Mouse (Mus musculus): ENCODE data around the gene Adipoq. TPM values are rescaled to one million over a fixed set of nuclear protein-coding genes. Genes with fewer than 3 reads are reported as not detected.
A peak's percentile ranks its signal among the peaks of the same experiment; 100 is the strongest.
"Not testable (repeated sequence)": the region's sequence is repeated elsewhere in the genome, so short reads cannot be mapped to it uniquely, and the experiment has no call there.

The Adipoq gene
- polyA plus RNA-seq, 1 experiment from 2014 or later: not detected

DNA sequence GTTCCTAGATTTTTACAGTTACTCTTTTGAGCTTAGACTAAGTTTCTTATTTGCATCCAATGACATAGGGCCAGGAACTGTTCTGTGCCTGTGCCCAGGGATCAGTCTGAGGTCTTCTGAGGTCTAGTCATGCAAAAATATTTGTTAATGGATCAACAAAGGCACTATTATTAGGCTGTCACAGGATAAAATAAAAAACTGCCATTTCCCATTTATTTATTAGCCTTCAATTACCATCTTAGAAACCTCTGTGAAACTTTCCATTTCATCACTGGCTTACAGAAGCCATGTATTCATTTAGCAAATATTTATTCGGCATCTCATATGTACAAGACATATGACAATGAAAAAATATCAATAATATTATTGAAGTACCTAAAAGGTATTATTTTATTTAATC lies 20.3 kb downstream of the Adipoq start:
- Histone ChIP-seq H3K36me3 (no peaks in the 10 kb centered on the region), H3K9me3 (replicated peaks) (no peaks in the 10 kb centered on the region), H3K9ac (no peak overlapping the region), H3K27ac (peak overlapping the region; percentile 60; the same call in 1 of the 2 replicates), H3K4me2 (no peak overlapping the region), H3K4me1 (replicated peaks) (no peaks in the 10 kb centered on the region; the same call in 1 of the 2 replicates), H3K4me3 (no peak overlapping the region), H3K27me3 (no peaks in the 10 kb centered on the region)
- no peak for ATAC-seq (replicated peaks; ENCODE audit: insufficient number of reproducible peaks, insufficient read depth, low FRiP score, low read depth)
- 84% methylated on average over 1 of the region's 1 CpGs for WGBS

DNA sequence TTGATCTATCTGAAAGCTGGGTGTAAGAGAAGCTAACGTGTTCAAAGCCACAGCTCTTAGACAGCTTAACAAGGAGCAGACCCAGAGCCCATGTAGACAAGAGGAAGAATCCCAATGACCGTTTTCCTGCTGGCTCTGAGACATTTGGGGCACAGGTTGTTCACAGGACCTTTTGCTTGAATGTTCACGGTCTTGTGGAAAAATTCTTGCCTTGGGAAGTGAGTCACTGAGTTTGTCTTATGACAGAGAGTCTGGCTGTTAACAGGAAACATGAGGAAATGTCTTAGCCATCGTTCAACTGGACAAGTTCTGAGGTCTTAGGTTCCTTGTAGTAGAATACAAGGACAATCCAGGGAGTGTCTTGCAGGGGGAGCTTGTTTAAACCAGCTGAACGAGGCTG lies 20.7 kb downstream of the Adipoq start:
- H3K9ac ChIP-seq: no peak overlapping the region
- no peaks in the 10 kb centered on the region for H3K9me3 ChIP-seq (replicated peaks)
- no peak overlapping the region for H3K4me3 ChIP-seq
- no peak overlapping the region for H3K4me2 ChIP-seq
- H3K4me1 ChIP-seq (replicated peaks): no peaks in the 10 kb centered on the region; the same call in 1 of the 2 replicates
- WGBS: 43% methylated on average over 5 of the region's 5 CpGs
- H3K27ac ChIP-seq: peak overlapping the region; percentile 60; the same call in 1 of the 2 replicates
- H3K27me3 ChIP-seq: no peaks in the 10 kb centered on the region
- peak; percentile 60; the same call in 1 of the 2 replicates for ATAC-seq (replicated peaks; ENCODE audit: insufficient number of reproducible peaks, insufficient read depth, low FRiP score, low read depth)
- H3K36me3 ChIP-seq: no peaks in the 10 kb centered on the region

DNA sequence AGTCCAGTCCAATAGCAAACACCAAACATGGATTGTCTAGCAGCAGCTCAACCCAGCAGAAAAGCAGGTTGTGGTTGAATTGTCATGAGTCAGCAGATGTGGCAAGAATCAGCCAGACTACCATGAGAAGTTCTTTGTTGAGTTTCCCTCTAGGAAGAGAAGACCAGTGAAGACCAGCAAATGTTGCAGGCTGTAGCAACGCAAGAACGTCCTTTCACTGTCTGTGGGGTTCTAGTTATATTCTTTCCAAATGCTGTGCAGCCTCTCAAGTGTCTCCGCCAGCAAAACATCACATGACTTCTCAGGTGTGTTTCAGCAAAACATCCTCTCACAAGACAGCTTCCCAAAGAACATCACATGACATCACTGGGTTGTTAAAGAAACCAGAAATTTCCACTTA lies 24.5 kb downstream of the Adipoq start:
- 79% methylated on average over 3 of the region's 3 CpGs for WGBS
- H3K27ac ChIP-seq: no peak overlapping the region

DNA sequence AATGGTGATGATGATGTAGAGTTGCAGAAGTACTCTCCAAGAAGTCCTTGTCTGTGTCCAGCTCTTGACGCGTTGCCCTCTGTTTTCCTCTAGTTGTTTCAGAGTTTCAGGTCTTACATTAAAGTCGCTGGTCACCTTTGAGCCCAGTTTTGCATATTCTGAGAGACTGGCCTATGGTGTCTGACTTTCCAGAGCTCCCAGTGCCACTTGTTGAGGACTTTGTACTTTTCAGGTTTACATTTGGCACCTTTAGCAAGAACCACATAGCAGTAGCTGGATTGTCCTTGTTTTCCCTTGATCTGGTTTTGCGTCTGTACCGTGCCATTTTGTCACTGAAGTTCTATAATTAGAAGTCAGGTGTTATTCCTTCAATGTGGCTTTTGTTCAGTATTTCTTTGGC lies 27.6 kb downstream of the Adipoq start:
- 86% methylated on average over 5 of the region's 5 CpGs for WGBS

More for the DNA sequence above, 24.5 kb downstream of the Adipoq start:
- Histone ChIP-seq H3K36me3 (no peaks in the 10 kb centered on the region), H3K9me3 (replicated peaks) (no peaks in the 10 kb centered on the region), H3K4me3 (no peak overlapping the region), H3K4me2 (no peak overlapping the region), H3K27me3 (no peaks in the 10 kb centered on the region), H3K4me1 (replicated peaks) (no peaks in the 10 kb centered on the region), H3K9ac (no peak overlapping the region)
- ATAC-seq (replicated peaks; ENCODE audit: insufficient number of reproducible peaks, insufficient read depth, low FRiP score, low read depth): no peak

DNA sequence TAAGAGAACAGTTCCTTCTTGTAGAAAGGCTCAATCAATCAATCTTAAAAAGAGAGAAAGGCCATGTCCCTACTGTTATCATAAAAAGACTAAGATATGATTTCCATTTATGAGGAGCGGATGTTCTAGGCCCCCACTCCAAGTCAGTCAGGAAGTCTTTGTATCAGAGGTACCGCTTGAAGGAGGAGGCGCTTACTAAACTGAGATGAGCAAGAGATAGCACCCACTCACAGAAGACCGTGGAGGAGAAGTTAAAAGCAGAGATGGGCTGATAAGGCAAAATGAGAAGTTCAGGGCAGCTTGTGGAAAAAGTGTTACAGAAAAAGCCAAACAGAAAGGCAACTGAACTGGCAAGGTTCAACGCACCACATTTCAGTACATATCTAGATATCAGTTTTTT lies 28.5 kb downstream of the Adipoq start:
- no peak overlapping the region for H3K4me3 ChIP-seq
- no peaks in the 10 kb centered on the region for H3K27me3 ChIP-seq
- no peak overlapping the region for H3K9ac ChIP-seq
- H3K4me2 ChIP-seq: no peak overlapping the region
- 70% methylated on average over 5 of the region's 5 CpGs for WGBS
- H3K36me3 ChIP-seq: no peaks in the 10 kb centered on the region
- no peak for ATAC-seq (replicated peaks; ENCODE audit: insufficient number of reproducible peaks, insufficient read depth, low FRiP score, low read depth)
- H3K9me3 ChIP-seq (replicated peaks): no peaks in the 10 kb centered on the region
- no peak overlapping the region for H3K27ac ChIP-seq
- H3K4me1 ChIP-seq (replicated peaks): no peaks in the 10 kb centered on the region

More for the DNA sequence above, 27.6 kb downstream of the Adipoq start:
- no peaks in the 10 kb centered on the region for H3K36me3 ChIP-seq
- no peak overlapping the region for H3K27ac ChIP-seq
- no peak overlapping the region for H3K4me2 ChIP-seq
- no peaks in the 10 kb centered on the region for H3K9me3 ChIP-seq (replicated peaks)
- no peaks in the 10 kb centered on the region for H3K4me1 ChIP-seq (replicated peaks)
- no peak for ATAC-seq (replicated peaks; ENCODE audit: insufficient number of reproducible peaks, insufficient read depth, low FRiP score, low read depth)
- H3K9ac ChIP-seq: no peak overlapping the region
- no peak overlapping the region for H3K4me3 ChIP-seq
- no peaks in the 10 kb centered on the region for H3K27me3 ChIP-seq

DNA sequence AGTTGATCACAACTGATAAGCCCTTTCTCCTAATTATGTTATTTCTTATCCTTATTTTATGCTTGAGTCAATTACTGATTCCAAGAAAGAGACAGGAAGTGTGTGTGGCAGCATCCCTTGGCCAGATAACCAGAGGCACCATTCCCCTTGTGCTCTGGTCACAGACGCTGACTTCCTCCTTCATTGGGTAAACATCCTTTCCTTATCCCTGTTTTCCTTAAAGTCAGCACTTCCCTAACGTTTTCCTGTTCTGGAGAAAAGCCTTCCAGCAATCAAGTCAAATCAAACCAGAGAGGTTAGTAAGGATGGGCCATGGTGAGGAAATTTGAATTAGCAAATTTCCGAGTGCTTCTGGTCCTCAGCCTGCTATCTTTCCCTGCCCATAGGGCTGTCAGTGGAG lies 29.6 kb downstream of the Adipoq start:
- H3K9me3 ChIP-seq (replicated peaks): no peaks in the 10 kb centered on the region
- 38% methylated on average over 3 of the region's 3 CpGs for WGBS
- H3K4me3 ChIP-seq: no peak overlapping the region
- H3K36me3 ChIP-seq: no peaks in the 10 kb centered on the region
- H3K27ac ChIP-seq: no peak overlapping the region
- no peaks in the 10 kb centered on the region for H3K4me1 ChIP-seq (replicated peaks)
- ATAC-seq (replicated peaks; ENCODE audit: insufficient number of reproducible peaks, insufficient read depth, low FRiP score, low read depth): no peak
- H3K4me2 ChIP-seq: no peak overlapping the region
- H3K9ac ChIP-seq: no peak overlapping the region
- no peaks in the 10 kb centered on the region for H3K27me3 ChIP-seq

DNA sequence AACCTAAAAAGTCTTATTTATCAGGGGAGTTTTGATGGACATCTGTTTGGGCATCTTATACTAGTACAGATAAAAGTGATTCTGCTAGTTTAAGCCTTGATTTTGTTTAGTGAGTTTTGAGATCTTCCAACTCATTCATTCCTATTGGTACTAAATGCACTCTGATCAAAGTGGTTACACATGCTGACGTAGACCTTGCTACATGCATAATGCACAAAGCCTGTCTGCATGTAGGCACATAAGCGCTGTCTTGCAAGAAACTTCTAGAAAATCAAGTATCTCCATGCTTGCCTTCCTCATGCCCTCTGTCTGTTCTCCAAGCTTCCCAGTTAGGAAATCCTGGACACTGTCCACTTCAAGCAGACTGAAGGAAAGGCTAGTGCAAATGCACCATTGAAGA lies 31.5 kb downstream of the Adipoq start:
- no peaks in the 10 kb centered on the region for H3K9me3 ChIP-seq (replicated peaks)
- no peaks in the 10 kb centered on the region for H3K36me3 ChIP-seq
- H3K4me2 ChIP-seq: no peak overlapping the region
- no peak overlapping the region for H3K9ac ChIP-seq
- 94% methylated on average over 2 of the region's 2 CpGs for WGBS
- H3K4me3 ChIP-seq: no peak overlapping the region
- no peak overlapping the region for H3K27ac ChIP-seq
- no peak for ATAC-seq (replicated peaks; ENCODE audit: insufficient number of reproducible peaks, insufficient read depth, low FRiP score, low read depth)
- no peaks in the 10 kb centered on the region for H3K4me1 ChIP-seq (replicated peaks)
- H3K27me3 ChIP-seq: no peaks in the 10 kb centered on the region

DNA sequence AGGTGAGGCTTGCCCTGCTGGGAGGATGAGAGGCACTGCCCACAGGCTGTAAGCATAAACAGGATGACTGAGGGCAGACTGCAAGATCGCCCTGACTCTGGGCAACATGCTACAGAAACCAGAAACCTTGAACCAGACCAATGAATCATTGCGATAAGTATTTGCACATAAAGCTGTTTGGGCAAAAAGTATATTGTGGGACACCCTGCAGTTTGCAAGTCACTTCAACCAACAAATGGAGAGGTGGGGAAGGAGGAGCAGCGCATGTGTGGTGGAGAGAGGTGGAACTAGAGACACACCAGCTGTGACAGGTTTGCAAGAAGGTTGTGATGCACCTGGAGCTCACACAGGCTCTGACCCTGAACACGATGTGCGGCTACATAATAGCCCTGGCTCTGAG lies 32.5 kb downstream of the Adipoq start:
- no peaks in the 10 kb centered on the region for H3K27me3 ChIP-seq
- no peak overlapping the region for H3K4me3 ChIP-seq
- no peak for ATAC-seq (replicated peaks; ENCODE audit: insufficient number of reproducible peaks, insufficient read depth, low FRiP score, low read depth)
- WGBS: 83% methylated on average over 5 of the region's 5 CpGs
- no peak overlapping the region for H3K4me2 ChIP-seq
- H3K9me3 ChIP-seq (replicated peaks): no peaks in the 10 kb centered on the region
- H3K4me1 ChIP-seq (replicated peaks): no peaks in the 10 kb centered on the region
- H3K27ac ChIP-seq: no peak overlapping the region
- H3K9ac ChIP-seq: no peak overlapping the region
- H3K36me3 ChIP-seq: no peaks in the 10 kb centered on the region

DNA sequence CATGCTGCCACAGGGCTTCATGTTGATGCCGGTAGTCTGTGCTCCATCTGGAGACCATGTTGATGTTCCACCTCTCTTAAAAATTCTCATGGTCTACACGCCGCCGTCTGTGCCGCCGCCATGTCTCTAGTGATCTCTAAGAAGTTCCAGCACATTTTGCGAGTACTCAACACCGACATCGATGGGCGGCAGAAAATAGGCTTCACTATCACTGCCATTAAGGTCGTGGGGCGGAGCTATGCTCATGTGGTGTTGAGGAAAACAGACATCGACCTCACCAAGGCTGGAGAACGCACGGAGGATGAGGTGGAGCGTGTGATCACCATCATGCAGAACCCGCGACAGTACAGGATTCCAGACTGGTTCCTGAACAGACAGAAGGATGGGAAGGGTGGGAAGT lies 33.1 kb downstream of the Adipoq start:
- WGBS: 82% methylated on average over 18 of the region's 18 CpGs

DNA sequence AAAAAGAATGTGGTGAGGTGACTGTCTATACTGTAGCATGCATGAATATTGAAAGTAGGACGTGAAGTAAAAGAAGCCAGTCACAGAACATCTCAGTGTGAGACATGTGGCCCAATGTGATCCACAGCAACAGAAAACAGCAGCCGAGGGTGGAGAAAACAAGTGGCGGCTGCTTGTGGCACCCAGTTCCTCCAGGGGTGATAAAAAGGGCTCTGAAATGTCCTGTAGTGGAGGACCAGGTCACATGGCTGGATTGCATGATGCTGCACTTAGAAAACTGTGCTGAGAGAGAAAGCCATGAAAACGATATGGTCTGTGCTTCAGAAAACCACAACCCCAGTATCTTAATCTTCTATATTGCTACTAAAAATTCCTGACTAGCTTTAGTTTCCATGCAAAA lies 34.7 kb downstream of the Adipoq start:
- H3K36me3 ChIP-seq: no peaks in the 10 kb centered on the region
- H3K9ac ChIP-seq: no peak overlapping the region
- no peak for ATAC-seq (replicated peaks; ENCODE audit: insufficient number of reproducible peaks, insufficient read depth, low FRiP score, low read depth)
- WGBS: 53% methylated on average over 4 of the region's 4 CpGs
- H3K9me3 ChIP-seq (replicated peaks): no peaks in the 10 kb centered on the region
- no peaks in the 10 kb centered on the region for H3K27me3 ChIP-seq
- H3K4me3 ChIP-seq: no peak overlapping the region
- H3K27ac ChIP-seq: no peak overlapping the region
- no peak overlapping the region for H3K4me2 ChIP-seq
- no peaks in the 10 kb centered on the region for H3K4me1 ChIP-seq (replicated peaks)

More for the DNA sequence above, 33.1 kb downstream of the Adipoq start:
- not testable (repeated sequence) for H3K4me3 ChIP-seq; H3K27me3 ChIP-seq; H3K9ac ChIP-seq; H3K9me3 ChIP-seq (replicated peaks); H3K27ac ChIP-seq; H3K4me1 ChIP-seq (replicated peaks); ATAC-seq (replicated peaks; ENCODE audit: insufficient number of reproducible peaks, insufficient read depth, low FRiP score, low read depth); H3K4me2 ChIP-seq; H3K36me3 ChIP-seq

DNA sequence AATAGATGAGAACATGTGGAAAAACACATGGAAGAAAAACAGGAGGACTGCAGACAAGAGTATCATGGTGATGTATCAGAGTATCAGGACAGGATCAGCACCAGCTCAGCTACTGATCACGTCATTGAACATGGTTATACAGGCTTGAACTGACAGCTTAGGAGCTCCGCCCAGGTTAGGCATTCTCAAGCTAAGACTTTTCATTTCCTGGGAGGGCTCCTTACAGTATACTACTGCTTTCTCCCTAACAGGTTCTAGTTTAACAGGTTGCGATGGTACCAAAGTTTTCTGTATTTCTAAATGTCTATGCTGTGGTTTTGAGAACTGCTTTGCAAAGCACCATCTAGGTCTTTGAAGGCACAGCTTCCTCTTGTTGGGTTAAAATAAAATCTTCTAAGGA lies 35.2 kb downstream of the Adipoq start:
- H3K4me3 ChIP-seq: no peak overlapping the region
- no peak overlapping the region for H3K27ac ChIP-seq
- ATAC-seq (replicated peaks; ENCODE audit: insufficient number of reproducible peaks, insufficient read depth, low FRiP score, low read depth): no peak
- H3K9ac ChIP-seq: no peak overlapping the region
- H3K36me3 ChIP-seq: no peaks in the 10 kb centered on the region
- no peak overlapping the region for H3K4me2 ChIP-seq
- 63% methylated on average over 3 of the region's 3 CpGs for WGBS
- no peaks in the 10 kb centered on the region for H3K9me3 ChIP-seq (replicated peaks)
- H3K27me3 ChIP-seq: no peaks in the 10 kb centered on the region
- no peaks in the 10 kb centered on the region for H3K4me1 ChIP-seq (replicated peaks)

DNA sequence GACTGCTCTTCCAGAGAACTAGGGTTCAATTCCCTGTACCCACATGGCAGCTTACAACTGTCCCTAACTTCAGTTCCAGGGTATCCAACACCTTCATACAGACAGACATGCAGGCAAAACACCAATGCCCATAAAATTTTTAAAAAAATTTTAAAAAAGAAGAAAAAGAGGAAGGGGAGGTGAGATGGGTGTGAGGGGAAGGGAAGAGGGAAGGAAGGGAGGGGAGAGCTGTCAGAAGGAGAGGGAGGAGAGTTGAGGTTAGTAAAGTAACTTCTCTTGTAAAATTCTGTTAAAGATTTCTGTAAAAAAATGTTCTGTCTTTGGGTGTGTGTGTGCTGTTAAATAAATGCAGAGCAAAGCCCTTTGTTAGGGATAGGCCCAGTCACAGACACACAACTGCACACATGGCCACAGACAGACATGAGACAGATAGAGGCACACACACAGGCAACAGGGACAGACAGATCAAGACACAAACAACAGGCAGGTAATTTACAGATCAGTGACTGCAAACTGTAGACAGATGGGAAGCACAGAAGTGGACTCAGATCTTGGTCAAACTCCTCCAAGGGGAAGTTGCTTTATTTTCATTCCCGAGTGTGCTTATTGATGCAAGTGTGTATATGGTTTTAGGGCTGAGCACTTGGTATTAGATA lies 35.7 kb downstream of the Adipoq start:
- Histone ChIP-seq H3K27ac (no peak overlapping the region), H3K9me3 (replicated peaks) (no peaks in the 10 kb centered on the region), H3K4me3 (no peak overlapping the region), H3K36me3 (no peaks in the 10 kb centered on the region), H3K27me3 (no peaks in the 10 kb centered on the region), H3K4me2 (no peak overlapping the region), H3K9ac (no peak overlapping the region), H3K4me1 (replicated peaks) (no peaks in the 10 kb centered on the region)
- ATAC-seq (replicated peaks; ENCODE audit: insufficient number of reproducible peaks, insufficient read depth, low FRiP score, low read depth): no peak
- WGBS: 57% methylated on average over 1 of the region's 1 CpGs

Measured in heart, embryonic 15.5 days (tissue).